Mouse (Mus musculus) heart, embryonic 15.5 days (tissue): ENCODE measurements around the gene Gli3. TPM values are rescaled to one million over a fixed set of nuclear protein-coding genes. Genes with fewer than 3 reads are reported as not detected.

ENCODE experiments used
- ATAC-seq: fragments of 200-750 bp; cut with Nextera tagmentation; replicated peaks from 2 replicates; pipeline ENCODE4 v1.8.0; 2017; ENCODE audit warnings: low read depth, moderate TSS enrichment; ENCODE audit not compliant: insufficient number of reproducible peaks, insufficient read depth, low FRiP score
- H3K27ac ChIP-seq: fragments of 300-500 bp; sonication (generic); 2 replicates; pipeline ENCODE4 v1.5.1; 2015; ENCODE audit warnings: mild to moderate bottlenecking, inconsistent platforms
- H3K27me3 ChIP-seq: fragments of 300-500 bp; sonication (generic); 2 replicates; pipeline ENCODE4 v1.6.1; 2015; ENCODE audit warnings: inconsistent platforms
- H3K36me3 ChIP-seq: fragments of 300-500 bp; sonication (generic); 2 replicates; pipeline ENCODE4 v1.6.1; 2015; ENCODE audit warnings: mild to moderate bottlenecking, inconsistent platforms
- H3K4me1 ChIP-seq: fragments of 300-500 bp; sonication (generic); replicated peaks from 2 replicates; pipeline ENCODE4 v1.6.1; 2015; ENCODE audit warnings: inconsistent platforms
- H3K4me2 ChIP-seq: fragments of 300-500 bp; sonication (generic); 2 replicates; pipeline ENCODE4 v1.6.1; 2015; ENCODE audit warnings: inconsistent platforms, mild to moderate bottlenecking, moderate library complexity
- H3K4me3 ChIP-seq: fragments of 300-500 bp; sonication (generic); 2 replicates; pipeline ENCODE4 v1.5.1; 2015; ENCODE audit warnings: mild to moderate bottlenecking, inconsistent platforms
- H3K9ac ChIP-seq: fragments of 300-500 bp; sonication (generic); 2 replicates; pipeline ENCODE4 v1.6.1; 2015; ENCODE audit warnings: mild to moderate bottlenecking, inconsistent platforms
- H3K9me3 ChIP-seq: fragments of 300-500 bp; sonication (generic); replicated peaks from 2 replicates; pipeline ENCODE4 v1.6.1; 2016; ENCODE audit warnings: inconsistent platforms
- WGBS: fragments of 180-500 bp; shearing (Covaris S2); methylation state at CpG from one replicate; pipeline ENCODE4 v1.1.7; 2015; ENCODE audit warnings: mixed read lengths; 5-methylcytosine and 5-hydroxymethylcytosine counted together
- polyA plus RNA-seq: library from polyadenylated mRNA; unstranded; fragments of >200 nt; fragmentation: Nextera tagmentation; extraction: Ambion mirVana; gene quantifications from 2 replicates; pipeline ENCODE4 v1.2.1, GENCODE M21; 2015

Gene Gli3
- 4.8 and 7.7 TPM in 2 replicates for polyA plus RNA-seq

DNA sequence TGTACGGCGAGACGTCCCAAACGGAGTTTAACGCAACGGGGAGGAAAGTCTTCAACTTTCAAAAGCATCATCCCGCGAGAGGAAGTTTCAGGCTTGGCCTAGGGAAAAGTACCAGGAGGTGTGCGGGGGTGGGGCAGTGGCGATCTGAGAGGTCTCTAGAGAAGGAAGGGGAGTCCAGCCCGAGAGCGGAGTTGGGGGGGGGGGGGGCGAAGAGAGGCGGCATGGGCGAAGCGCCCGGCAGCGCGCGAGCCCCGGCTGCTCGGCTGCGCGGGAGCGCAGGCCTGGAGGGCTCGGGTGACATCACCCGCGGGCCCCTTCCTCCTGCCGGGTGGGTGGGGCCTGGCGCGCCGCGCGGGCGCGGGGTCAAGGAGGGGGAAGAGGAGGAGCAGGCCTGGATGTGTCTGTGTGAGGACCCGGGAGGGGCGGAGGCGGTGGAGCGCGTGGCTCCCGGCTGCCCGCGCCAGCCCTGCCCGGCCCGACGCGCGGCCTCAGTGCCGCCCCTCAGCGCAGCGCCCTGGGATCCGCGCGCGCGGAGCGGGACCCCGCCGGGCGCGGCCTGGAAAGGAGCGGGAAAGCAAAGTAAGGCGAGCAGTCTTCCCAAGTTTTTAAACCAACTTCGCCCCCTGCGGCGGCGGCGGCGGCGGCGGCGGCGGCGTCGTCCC lies at the start of gene Gli3:
Gli3 (plus strand) TSS at position 406 of the 662 bp plus-strand sequence.
- WGBS = under 1% methylated on average over 50 of the region's 76 CpGs
- H3K4me1 ChIP-seq = peaks cover 4% of the 10 kb centered on the region; the same call in 1 of the 2 replicates
- peak within 1 kb of the TSS; percentile 77 for H3K4me3 ChIP-seq
- peak; percentile 95 for ATAC-seq
- no peaks in the 10 kb centered on the region for H3K36me3 ChIP-seq
- no peaks in the 10 kb centered on the region for H3K9me3 ChIP-seq
- H3K9ac ChIP-seq = peak within 1 kb of the TSS; percentile 78
- H3K27ac ChIP-seq = peak within 1 kb of the TSS; percentile 91
- peak within 1 kb of the TSS; percentile 96 for H3K4me2 ChIP-seq
- H3K27me3 ChIP-seq = peaks cover 51% of the 10 kb centered on the region

GRCm38 (mm10) chr13:15421182-15421750 lies 41.8 kb upstream of the Gli3 start:
- no peak for ATAC-seq
- Histone ChIP-seq H3K9ac (no peak overlapping the region), H3K4me3 (no peak overlapping the region), H3K27me3 (no peaks in the 10 kb centered on the region), H3K36me3 (no peaks in the 10 kb centered on the region), H3K9me3 (no peaks in the 10 kb centered on the region), H3K4me2 (peak overlapping the region; percentile 13; the same call in 1 of the 2 replicates), H3K27ac (no peak overlapping the region), H3K4me1 (peaks cover under 1% of the 10 kb centered on the region; the same call in 1 of the 2 replicates)
- WGBS = 54% methylated on average over 10 of the region's 10 CpGs

DNA sequence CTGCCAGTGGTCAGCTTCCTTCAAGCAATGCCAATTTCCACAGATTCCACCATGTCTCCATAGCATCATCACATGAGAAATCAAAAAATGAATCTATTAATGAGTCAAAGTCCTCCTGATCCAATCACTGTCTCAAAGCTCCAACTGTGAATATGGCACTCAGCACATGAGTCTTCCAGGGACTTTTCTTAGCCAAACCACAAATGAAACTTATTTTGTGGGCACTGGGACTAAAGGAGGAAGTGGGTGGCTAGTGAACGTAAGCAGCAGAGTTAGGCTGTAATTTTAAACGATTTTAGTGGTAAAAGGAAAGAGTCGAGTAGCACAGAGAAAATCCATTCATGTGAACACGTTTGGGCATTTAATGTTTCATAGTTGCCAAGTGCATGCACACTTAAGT lies 21.0 kb upstream of the Gli3 start:
- H3K4me2 ChIP-seq = no peak overlapping the region
- no peak overlapping the region for H3K9ac ChIP-seq
- no peak for ATAC-seq
- WGBS = 65% methylated on average over 4 of the region's 4 CpGs
- no peak overlapping the region for H3K4me3 ChIP-seq
- no peak overlapping the region for H3K27ac ChIP-seq
- no peaks in the 10 kb centered on the region for H3K36me3 ChIP-seq
- no peaks in the 10 kb centered on the region for H3K9me3 ChIP-seq
- H3K27me3 ChIP-seq = no peaks in the 10 kb centered on the region
- H3K4me1 ChIP-seq = no peaks in the 10 kb centered on the region

DNA sequence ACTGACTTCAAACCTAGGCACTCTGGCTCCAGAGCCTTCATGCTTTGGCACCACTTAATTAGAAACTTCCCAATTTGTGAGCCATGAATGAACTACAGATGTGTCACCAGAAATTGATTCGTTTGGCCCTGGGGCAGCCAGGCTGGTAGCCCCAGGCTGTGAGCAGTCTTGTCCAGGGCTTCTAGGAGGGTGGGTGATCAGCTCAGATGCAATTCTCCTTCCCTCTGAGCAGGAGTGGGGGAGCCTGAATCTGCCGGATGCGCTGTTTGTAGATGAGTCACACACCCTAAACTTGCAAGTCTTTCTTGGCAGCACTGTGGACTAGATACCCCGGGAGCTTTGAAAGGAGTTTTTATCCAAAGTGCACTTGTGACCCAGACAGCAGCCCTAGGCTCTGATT lies 18.7 kb upstream of the Gli3 start:
- Histone ChIP-seq H3K9ac (no peak overlapping the region), H3K27me3 (no peaks in the 10 kb centered on the region), H3K36me3 (no peaks in the 10 kb centered on the region), H3K4me3 (no peak overlapping the region), H3K9me3 (no peaks in the 10 kb centered on the region), H3K4me2 (no peak overlapping the region), H3K27ac (no peak overlapping the region), H3K4me1 (no peaks in the 10 kb centered on the region)
- ATAC-seq = no peak
- WGBS = 54% methylated on average over 4 of the region's 4 CpGs

DNA sequence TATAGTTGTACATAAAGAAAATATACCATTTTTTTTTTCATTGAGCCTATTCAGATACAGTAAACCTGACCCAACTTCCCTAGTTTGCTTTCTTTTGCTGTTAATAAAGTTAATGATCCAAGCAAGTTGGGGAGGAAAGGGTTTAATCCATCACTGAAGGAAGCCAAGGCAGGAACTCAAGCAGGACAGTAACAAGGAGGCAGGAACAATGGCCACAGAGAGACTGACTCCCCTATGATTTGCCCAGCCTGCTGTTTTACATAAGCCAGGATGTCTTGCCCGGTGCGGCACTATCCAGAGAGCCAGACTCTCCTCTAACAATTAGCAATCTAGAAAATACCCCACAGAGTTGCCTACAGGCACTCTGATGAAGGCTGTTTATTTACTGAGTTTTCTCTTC lies 17.4 kb upstream of the Gli3 start:
- no peaks in the 10 kb centered on the region for H3K9me3 ChIP-seq
- H3K9ac ChIP-seq = no peak overlapping the region
- no peak overlapping the region for H3K4me3 ChIP-seq
- H3K36me3 ChIP-seq = no peaks in the 10 kb centered on the region
- WGBS = 45% methylated on average over 2 of the region's 2 CpGs
- H3K27me3 ChIP-seq = no peaks in the 10 kb centered on the region
- no peak overlapping the region for H3K4me2 ChIP-seq
- no peak overlapping the region for H3K27ac ChIP-seq
- H3K4me1 ChIP-seq = no peaks in the 10 kb centered on the region
- ATAC-seq = no peak

GRCm38 (mm10) chr13:15446004-15446403 lies 17.0 kb upstream of the Gli3 start:
- no peak overlapping the region for H3K27ac ChIP-seq
- 52% methylated on average over 8 of the region's 8 CpGs for WGBS
- H3K4me1 ChIP-seq = no peaks in the 10 kb centered on the region
- H3K4me2 ChIP-seq = no peak overlapping the region
- no peaks in the 10 kb centered on the region for H3K27me3 ChIP-seq
- H3K9ac ChIP-seq = no peak overlapping the region
- no peak for ATAC-seq
- no peaks in the 10 kb centered on the region for H3K36me3 ChIP-seq
- no peaks in the 10 kb centered on the region for H3K9me3 ChIP-seq
- H3K4me3 ChIP-seq = no peak overlapping the region

- H3K27me3 ChIP-seq = no peaks in the 10 kb centered on the region
- 59% methylated on average over 7 of the region's 7 CpGs for WGBS
- no peak for ATAC-seq
- no peak overlapping the region for H3K9ac ChIP-seq
- no peaks in the 10 kb centered on the region for H3K4me1 ChIP-seq
- H3K4me2 ChIP-seq = no peak overlapping the region
- no peak overlapping the region for H3K27ac ChIP-seq
- no peak overlapping the region for H3K4me3 ChIP-seq
- H3K9me3 ChIP-seq = no peaks in the 10 kb centered on the region
- no peaks in the 10 kb centered on the region for H3K36me3 ChIP-seq
Observed at GRCm38 (mm10) chr13:15446782-15447564, 16.1 kb upstream of the Gli3 start.

- Histone ChIP-seq H3K4me1 (no peaks in the 10 kb centered on the region), H3K9ac (no peak overlapping the region), H3K27me3 (0 out of 2 replicates have a peak, but pooled peaks cover 4% of the 10 kb centered on the region), H3K36me3 (no peaks in the 10 kb centered on the region), H3K4me2 (no peak overlapping the region), H3K9me3 (no peaks in the 10 kb centered on the region), H3K27ac (no peak overlapping the region), H3K4me3 (no peak overlapping the region)
- ATAC-seq = no peak
- WGBS = 39% methylated on average over 2 of the region's 2 CpGs
Observed at GRCm38 (mm10) chr13:15450941-15451340, 12.1 kb upstream of the Gli3 start.

DNA sequence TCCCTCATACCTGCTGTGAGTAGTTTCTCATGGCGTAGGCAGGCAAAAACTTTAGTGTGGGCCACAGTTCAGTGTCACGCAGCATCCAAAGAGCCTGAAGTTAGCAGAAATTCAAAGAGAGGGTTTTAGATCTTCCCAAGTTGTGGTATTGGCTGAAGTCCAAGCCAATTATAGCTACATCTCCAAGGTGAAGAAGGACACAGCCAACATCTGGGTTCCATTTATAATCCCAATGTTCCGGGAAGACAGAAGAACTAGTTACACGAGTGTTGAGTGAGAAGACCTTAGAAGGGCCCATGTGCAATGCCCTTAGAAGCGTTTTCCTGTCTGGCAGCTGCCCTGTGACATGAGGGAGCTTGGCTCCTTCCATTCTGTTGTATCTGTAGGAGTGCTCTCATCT lies 5.2 kb upstream of the Gli3 start:
- WGBS = 55% methylated on average over 5 of the region's 5 CpGs
- Histone ChIP-seq H3K36me3 (no peaks in the 10 kb centered on the region), H3K9ac (no peak overlapping the region), H3K4me2 (no peak overlapping the region), H3K4me1 (peaks cover 2% of the 10 kb centered on the region; the same call in 1 of the 2 replicates), H3K27me3 (peaks cover 20% of the 10 kb centered on the region), H3K27ac (no peak overlapping the region), H3K9me3 (no peaks in the 10 kb centered on the region), H3K4me3 (no peak overlapping the region)
- ATAC-seq = no peak

DNA sequence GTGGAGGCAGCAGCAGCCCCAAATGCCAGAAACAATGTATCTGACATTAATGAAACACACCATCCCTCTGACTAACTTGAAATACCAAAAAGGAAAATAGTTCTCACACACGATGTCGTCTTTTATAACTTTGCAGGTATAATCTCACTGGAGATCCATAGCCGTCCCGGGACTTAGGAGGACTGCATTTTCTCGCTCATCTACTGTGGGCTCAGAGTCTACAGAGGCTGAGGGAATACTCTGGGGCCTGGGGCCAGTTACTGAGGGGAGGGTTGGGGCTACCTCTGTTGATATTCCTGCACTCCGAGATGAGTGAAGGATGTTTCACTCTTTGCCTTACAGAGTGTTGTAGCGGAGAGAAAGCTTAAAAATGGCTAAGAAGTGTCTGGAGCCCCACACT lies 1.1 kb upstream of the Gli3 start:
- H3K4me3 ChIP-seq = peak overlapping the region; percentile 77
- H3K9ac ChIP-seq = no peak overlapping the region

DNA sequence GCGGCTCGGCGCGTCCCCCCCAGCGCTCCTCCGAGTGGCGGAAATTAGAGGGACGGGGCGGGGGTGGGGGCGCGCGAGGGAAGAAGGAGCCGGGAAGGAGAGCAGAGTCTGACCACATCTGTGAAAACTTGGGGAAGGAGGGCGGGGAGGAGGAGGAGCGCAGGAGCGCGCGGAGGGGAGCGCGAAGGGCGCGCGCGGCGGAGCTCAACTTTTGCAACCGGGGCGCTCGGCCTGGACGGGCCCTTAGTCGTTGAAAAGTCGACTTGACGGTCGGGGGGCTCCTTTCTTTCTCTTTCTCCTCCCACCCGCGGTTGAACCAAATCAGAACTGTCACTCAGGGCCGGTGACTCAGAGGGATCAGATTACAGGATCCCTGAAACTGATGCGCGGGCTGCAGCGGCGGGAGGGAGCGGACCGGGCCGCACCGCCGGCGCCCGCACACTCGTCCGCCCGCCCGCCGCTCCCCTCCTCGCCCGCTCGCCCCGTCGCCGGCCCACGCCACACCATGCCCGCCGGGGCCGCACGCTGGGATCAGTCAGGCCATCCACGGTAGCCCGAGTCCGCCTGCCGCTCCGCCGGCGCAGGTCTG lies 551 bp downstream of the Gli3 start:
- peak; percentile 75 for ATAC-seq
- peak overlapping the region; percentile 78 for H3K9ac ChIP-seq
- peak overlapping the region; percentile 77 for H3K4me3 ChIP-seq
- WGBS = under 1% methylated on average over 42 of the region's 70 CpGs
- H3K4me2 ChIP-seq = peak overlapping the region; percentile 96
- peaks cover 4% of the 10 kb centered on the region; the same call in 1 of the 2 replicates for H3K4me1 ChIP-seq
- H3K9me3 ChIP-seq = no peaks in the 10 kb centered on the region
- peaks cover 51% of the 10 kb centered on the region for H3K27me3 ChIP-seq
- peak overlapping the region; percentile 91 for H3K27ac ChIP-seq
- H3K36me3 ChIP-seq = no peaks in the 10 kb centered on the region

More for the DNA sequence above, 1.1 kb upstream of the Gli3 start:
- Histone ChIP-seq H3K4me1 (peaks cover 4% of the 10 kb centered on the region; the same call in 1 of the 2 replicates), H3K27me3 (peaks cover 46% of the 10 kb centered on the region), H3K36me3 (no peaks in the 10 kb centered on the region), H3K9me3 (no peaks in the 10 kb centered on the region), H3K4me2 (peak overlapping the region; percentile 96), H3K27ac (peak overlapping the region; percentile 91)
- 26% methylated on average over 7 of the region's 7 CpGs for WGBS
- ATAC-seq = no peak
